Mouse (Mus musculus) gastrocnemius, adult 2 months (tissue): Measurements from ENCODE around the gene Csf1. TPM values are rescaled to one million over a fixed set of nuclear protein-coding genes. Genes with fewer than 3 reads are reported as not detected.

ENCODE experiments used
- DNase-seq: peaks from one replicate; pipeline ENCODE4 v3.0.0; 2022
- H3K27ac ChIP-seq: fragments of 200-600 bp; 2 replicates; pipeline ENCODE4 v1.8.1; 2022; ENCODE audit warnings: mild to moderate bottlenecking
- H3K4me3 ChIP-seq: fragments of 200-600 bp; 2 replicates; pipeline ENCODE4 v1.8.1; 2022; ENCODE audit warnings: mild to moderate bottlenecking, moderate library complexity
- CTCF ChIP-seq: fragments of 200-600 bp; IDR thresholded peaks from 2 replicates; pipeline ENCODE4 v1.8.1; 2022; ENCODE audit warnings: antibody characterized with exemption, mild to moderate bottlenecking, moderate library complexity
- intact Hi-C: fragments of 180-260 bp; cut with DNase I; formaldehyde crosslinking; loops from one replicate; pipeline ENCODE4 v1.15.1; 2025
- total RNA-seq, 2 experiments: library from RNA; stranded (reverse); gene quantifications; 2 replicates each; pipeline ENCODE4 v1.2.3; 2021

The Csf1 gene
- total RNA-seq, 2 experiments from 2014 or later, result 7.9 to 8.5 TPM

DNA sequence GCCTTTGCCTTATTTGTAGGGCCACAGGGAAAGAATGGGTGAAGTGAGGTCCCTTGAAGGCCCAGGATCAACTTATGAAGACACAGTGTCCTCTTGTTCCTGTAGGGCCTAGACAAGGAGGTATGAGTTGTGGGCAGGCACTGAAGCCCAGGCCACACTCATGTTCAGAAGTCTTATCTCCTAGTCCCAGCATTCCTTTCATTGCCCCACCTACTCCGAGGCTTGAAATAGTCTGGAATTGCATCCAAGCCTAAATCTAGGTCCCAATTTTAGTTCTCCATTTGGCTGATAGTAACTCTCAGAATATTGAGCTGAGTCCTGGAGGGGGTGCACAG, 55.9 kb downstream of the Csf1 start:
- peak overlapping the region; percentile 84 for H3K27ac ChIP-seq
- H3K4me3 ChIP-seq, result no peak overlapping the region
- intact Hi-C loops, result no loop called here
- DNase-seq, result peak; percentile 21
- no peak for TF ChIP-seq CTCF

DNA sequence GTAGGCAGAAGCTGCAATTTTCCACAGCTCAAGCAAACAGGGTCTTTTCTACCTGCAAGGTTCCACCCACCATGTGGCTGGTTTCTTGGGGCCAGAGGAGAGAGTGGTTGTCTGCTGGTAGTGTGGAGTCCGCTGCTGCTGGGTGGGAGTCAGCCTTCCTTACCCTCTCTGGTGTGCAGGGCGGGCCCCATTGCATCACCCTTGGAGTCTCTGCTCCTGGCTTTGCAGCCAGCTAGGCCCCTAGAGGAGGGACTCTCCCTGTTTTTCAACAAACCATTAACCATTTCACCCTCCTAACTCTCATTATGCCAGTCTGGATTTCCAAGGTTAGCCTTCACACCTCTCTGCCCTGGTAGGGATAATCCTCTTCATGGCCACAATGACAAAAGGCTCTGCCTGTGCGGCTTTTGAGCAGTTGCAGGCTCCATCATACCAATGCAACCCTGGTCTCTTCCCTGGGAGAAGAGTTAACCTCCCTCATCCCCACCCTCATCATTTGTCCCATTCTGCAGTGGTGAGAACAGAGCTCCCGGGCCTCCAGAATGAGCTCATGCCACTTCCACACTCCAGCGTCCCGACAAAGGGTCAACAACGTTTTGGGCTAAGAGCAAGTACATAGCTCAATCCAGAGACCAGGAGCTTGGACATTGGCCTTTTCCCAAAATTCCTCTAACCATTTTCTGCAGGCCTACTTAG, 56.4 kb downstream of the Csf1 start:
- Histone ChIP-seq H3K27ac (peak overlapping the region; percentile 84), H3K4me3 (peak overlapping the region; percentile 39)
- intact Hi-C loops, result no loop called here
- peak; percentile 85 for DNase-seq
- TF ChIP-seq CTCF, result no peak

DNA sequence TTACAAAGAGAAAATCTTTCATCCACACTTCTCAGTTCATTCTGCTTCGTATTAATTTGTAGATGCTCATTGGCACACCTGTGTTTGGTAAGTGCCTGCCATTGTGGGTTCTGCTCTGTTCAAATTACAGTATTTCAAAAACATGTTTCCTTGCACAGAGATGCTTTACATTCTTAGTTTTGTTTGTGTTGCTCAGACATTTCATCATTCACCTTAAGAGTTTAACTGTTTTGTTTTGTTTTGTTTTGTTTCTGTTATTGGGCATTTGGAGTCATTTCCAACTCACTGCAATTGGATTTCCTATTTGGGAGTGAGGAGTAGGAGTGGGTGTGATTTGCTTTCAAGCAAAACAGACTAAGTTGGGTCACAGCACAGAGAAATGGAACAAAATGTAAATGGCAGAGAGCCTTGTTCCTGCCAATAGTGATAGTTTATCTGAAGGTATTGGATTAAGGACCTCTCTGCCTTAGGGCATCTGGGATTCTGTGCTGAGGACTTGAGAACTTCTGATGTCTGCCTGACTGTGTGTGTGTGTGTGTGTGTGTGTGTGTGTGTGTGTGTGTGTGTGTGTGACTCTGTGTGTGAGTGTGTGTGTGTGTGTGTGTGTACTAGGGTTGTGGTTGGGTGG, 58.4 kb downstream of the Csf1 start:
- intact Hi-C loops, result no loop called here
- Histone ChIP-seq H3K4me3 (no peak overlapping the region), H3K27ac (peak overlapping the region; percentile 31; the same call in 1 of the 2 replicates)
- no peak for TF ChIP-seq CTCF
- DNase-seq, result no peak

DNA sequence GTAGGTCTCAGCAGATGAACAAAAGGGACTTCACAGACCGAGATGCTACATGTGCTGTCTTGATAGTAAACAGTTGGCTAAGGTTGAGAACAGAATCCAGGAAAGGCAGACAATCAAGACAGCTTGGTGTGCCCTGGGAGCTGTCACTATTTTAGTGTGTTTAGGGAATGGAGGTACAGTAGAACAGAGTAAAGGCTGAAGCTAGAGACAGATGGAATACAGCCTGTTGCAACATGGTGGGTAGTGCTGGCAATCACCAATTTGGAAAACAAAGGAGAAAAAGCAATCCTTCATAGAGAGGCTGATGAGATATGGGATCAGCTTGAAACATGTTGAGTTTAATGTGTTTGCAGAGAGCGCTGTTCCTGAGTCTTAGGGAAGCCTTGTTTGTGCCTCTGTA, 59.6 kb downstream of the Csf1 start:
- no peak for DNase-seq
- Histone ChIP-seq H3K4me3 (no peak overlapping the region), H3K27ac (no peak overlapping the region)
- TF ChIP-seq CTCF, result no peak
- intact Hi-C loops, result no loop called here

DNA sequence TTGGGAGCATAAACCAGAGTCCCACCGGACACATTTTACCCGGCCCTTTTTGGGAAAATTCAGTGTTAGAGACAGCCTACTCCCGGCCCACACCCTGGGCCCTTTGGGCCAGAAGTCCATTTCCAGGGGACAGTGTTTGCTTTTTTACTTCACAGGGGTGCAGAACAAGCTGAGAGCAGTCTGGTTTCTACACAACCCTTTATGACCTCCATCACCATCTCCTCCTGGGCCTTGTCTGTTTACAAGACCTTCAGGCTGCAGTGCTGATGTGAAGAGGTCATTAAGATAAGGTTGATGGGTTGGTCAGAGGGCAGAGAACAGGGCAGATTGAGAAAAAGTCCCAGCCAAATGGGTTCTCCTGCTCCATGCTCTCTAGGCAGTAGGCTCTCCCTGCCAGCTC, 63.4 kb downstream of the Csf1 start:
- DNase-seq, result no peak
- H3K27ac ChIP-seq, result peak overlapping the region; percentile 93
- no peak for TF ChIP-seq CTCF
- H3K4me3 ChIP-seq, result peak overlapping the region; percentile 30; the same call in 1 of the 2 replicates
- intact Hi-C loops, result loop anchor here (1.0 to 10.0 kb wide), 5 partner anchors 58 to 448 kb away; partner anchors contain the start of gene Gnai3

DNA sequence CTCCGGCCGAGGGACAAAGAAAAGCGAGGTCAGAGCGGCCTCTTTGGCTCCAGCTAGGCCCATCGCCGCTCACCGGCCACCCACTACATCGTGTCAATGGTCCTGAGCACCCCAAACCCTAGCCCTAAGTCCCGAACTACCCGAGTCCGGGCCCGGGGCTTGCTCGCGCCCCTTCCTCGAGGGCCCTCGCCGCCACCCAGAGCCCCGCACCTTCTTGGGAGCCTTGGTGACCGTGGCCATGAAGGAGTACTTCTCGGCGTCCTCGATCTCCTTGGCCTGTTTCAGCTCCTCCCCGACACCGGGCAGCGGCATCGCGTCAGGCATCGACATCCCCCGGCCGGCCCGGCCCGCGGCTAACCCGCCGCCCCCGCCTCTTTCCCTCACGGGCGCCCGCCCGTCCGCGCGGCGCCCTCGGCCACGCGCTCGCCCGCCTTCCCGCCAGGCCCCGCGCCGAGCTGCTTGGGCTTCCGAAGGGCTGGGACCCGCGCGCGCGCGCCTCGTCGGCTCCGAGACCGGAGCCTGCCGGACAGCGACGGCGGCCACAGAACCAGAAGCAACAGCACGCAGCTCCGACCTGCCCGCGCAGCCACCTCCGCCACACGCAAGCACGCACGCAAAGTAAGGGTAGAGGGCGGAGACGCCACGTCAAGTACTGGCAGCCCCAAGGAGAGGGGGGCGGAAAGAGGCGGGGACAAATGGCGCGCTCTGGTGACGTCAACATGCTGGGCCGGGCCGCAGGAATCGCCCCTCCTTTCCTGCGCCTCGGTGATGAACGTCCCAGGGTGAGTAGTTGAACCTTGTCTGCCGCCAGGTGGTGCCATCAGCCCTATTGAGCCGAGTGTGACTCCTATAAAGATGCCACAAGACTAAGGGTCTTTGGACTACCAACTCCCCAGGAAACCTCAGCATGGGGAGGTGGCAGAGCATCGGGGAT, 64.1 kb downstream of the Csf1 start, which contains the start of gene Ahcyl1:
Ahcyl1 (minus strand) TSS at position 613 of the 934 bp plus-strand sequence.
- Histone ChIP-seq H3K27ac (peak within 1 kb of the TSS; percentile 93), H3K4me3 (peak within 1 kb of the TSS; percentile 79)
- DNase-seq, result peak; percentile 99
- TF ChIP-seq CTCF, result peak; percentile 97
- intact Hi-C loops, result loop anchor here (1.0 to 10.0 kb wide), 5 partner anchors 59 to 449 kb away; partner anchors contain the start of gene Gnai3

DNA sequence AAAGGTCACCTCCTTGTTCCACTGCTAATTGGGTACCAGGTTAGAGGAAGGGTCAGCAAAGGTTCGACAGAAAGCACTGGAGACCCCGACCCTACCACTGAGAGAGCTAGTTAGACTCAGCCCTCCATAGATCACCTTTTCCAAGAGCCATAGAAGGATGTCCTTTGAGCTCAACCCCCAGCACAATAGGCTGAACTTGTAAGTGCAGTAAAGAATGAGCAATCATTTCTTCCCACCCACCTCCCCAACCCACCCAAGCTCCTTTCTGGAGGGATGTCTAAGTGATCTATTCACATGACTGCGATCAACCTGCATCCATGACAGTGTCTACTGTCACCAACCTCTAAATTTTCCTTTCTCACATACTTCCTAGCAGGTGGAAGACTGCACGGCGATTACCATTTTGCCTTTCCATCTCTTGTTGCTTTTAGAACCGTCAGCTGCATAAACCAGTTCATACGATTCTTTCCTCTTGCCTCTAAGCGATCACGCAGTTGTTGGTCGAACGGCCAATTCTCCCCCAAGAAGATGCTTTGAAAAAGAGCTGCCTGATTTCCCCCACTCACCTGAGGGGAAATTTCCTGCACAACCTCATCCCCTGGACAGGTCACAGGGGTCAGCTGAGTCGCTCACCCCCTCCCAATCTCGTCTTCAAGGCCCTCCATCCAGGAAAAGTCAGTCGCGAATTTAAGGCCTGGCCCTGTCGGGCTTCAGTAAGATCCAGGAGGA, 64.9 kb downstream of the Csf1 start:
- H3K4me3 ChIP-seq, result peak overlapping the region; percentile 79
- no peak for TF ChIP-seq CTCF
- intact Hi-C loops, result loop anchor here (5.0 to 10.0 kb wide), 3 partner anchors 222 to 449 kb away; partner anchors contain the start of gene Gnai3
- H3K27ac ChIP-seq, result peak overlapping the region; percentile 93
- no peak for DNase-seq

DNA sequence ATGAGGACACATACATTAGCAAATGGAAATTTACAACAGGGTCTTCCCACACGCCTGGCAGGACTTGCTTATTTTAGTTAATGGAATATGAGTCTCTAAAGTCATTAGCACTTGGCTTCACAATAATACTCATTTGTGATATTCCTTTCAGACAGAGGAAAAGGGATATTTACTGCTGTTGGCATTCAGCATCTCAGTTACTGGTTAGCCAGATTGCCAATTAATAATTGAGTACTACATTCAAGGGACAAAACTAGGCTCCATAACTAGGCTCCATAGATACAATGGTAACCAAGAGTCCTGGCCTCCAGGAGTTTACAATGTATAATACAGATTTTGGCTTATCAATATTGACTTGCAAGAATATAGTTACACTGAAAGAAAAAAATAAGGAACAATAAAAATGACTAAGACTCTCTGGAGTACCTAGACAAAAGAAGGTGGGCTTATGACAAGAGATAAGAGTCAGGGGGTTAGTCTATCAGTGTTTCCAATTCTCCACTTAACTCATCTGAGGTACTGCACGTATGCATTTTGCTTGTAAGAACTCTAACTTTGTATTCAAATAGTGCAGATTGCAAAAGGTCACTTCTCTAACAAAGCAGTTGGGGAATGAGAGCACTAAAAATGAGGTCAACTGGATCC, 65.9 kb downstream of the Csf1 start:
- no peak for TF ChIP-seq CTCF
- DNase-seq, result no peak
- H3K27ac ChIP-seq, result peak overlapping the region; percentile 93; the same call in 1 of the 2 replicates
- peak overlapping the region; percentile 79 for H3K4me3 ChIP-seq
- intact Hi-C loops, result loop anchor here (10.0 kb wide), 2 partner anchors 370 to 450 kb away; partner anchors contain the start of gene Gnai3

Other genes with a start within 250 kb of the Csf1 start
- under 1 TPM; 0.28 to 0.81 TPM for gene Slc6a17, start 242.5 kb downstream of the Csf1 start, total RNA-seq
- not detected for gene Ubl4b, start 205.4 kb downstream of the Csf1 start, total RNA-seq
- gene Alx3, start 165.4 kb downstream of the Csf1 start, total RNA-seq, result not detected
- not detected for gene Gm10961, start 129.1 kb downstream of the Csf1 start, total RNA-seq
- 10 to 100 TPM; 16.6 to 20.4 TPM for gene Strip1, start 128.8 kb downstream of the Csf1 start, total RNA-seq
- 10 to 100 TPM; 30.0 to 33.0 TPM for gene Ahcyl1, start 63.9 kb downstream of the Csf1 start, total RNA-seq
- not detected for gene Eps8l3, start 116.8 kb upstream of the Csf1 start, total RNA-seq
- gene Gstm5, start 135.4 kb upstream of the Csf1 start, total RNA-seq, result 10 to 100 TPM; 74.7 to 87.2 TPM
- gene Gstm7, start 171.3 kb upstream of the Csf1 start, total RNA-seq, result 10 to 100 TPM in 1 of 2 experiments, 1 to 10 TPM in 1; 9.5 to 25.7 TPM
- gene Gstm6, start 183.3 kb upstream of the Csf1 start, total RNA-seq, result under 1 TPM in 1 of 2 experiments, not detected in 1; 0.36 TPM
- not detected for gene Gstm3, start 208.8 kb upstream of the Csf1 start, total RNA-seq
- 100 to 1,000 TPM in 1 of 2 experiments, 10 to 100 TPM in 1; 63.0 to 111 TPM for gene Gstm2, start 226.0 kb upstream of the Csf1 start, total RNA-seq